Mouse (Mus musculus) retina, postnatal 1 day (tissue): ENCODE measurements around the gene Vmn1r55.
"Not testable (repeated sequence)": the region's sequence is repeated elsewhere in the genome, so short reads cannot be mapped to it uniquely, and the experiment has no call there.

ENCODE experiments used
- DNase-seq: peaks from one replicate; pipeline ENCODE4 v3.0.0-alpha.2; 2012

Vmn1r55 gene

GRCm38 (mm10) chr7:5149570-5149969 is at the start of gene Vmn1r55:
Vmn1r55 (minus strand) TSS chr7:5149670.
- DNase-seq: not testable (repeated sequence)

GRCm38 (mm10) chr7:5196647-5197046 is 47.2 kb upstream of the Vmn1r55 start, which contains the start of gene Vmn1r56:
Vmn1r56 (minus strand) TSS chr7:5196747.
- DNase-seq: not testable (repeated sequence)

- peak; percentile 76 for DNase-seq
Measured at GRCm38 (mm10) chr7:5125549-5126406, 23.7 kb downstream of the Vmn1r55 start, which contains the start of gene Rasl2-9. Rasl2-9 (minus strand) TSS chr7:5125950.

GRCm38 (mm10) chr7:5125078-5125477 is 24.4 kb downstream of the Vmn1r55 start:
- DNase-seq: no peak

- no peak for DNase-seq
Measured at GRCm38 (mm10) chr7:5116850-5117249, 32.6 kb downstream of the Vmn1r55 start, which contains the start of gene Rfpl4. Rfpl4 (minus strand) TSS chr7:5116950.

- no peak for DNase-seq
Measured at GRCm38 (mm10) chr7:5112701-5113100, 36.8 kb downstream of the Vmn1r55 start.

GRCm38 (mm10) chr7:5109301-5109700 is 40.2 kb downstream of the Vmn1r55 start:
- no peak for DNase-seq

GRCm38 (mm10) chr7:5108272-5108671 is 41.2 kb downstream of the Vmn1r55 start:
- no peak for DNase-seq

GRCm38 (mm10) chr7:5102564-5102963 is 46.9 kb downstream of the Vmn1r55 start:
- no peak for DNase-seq

- DNase-seq: no peak
Measured at GRCm38 (mm10) chr7:5101066-5101663, 48.3 kb downstream of the Vmn1r55 start.

- DNase-seq: no peak
Measured at GRCm38 (mm10) chr7:5099796-5100195, 49.7 kb downstream of the Vmn1r55 start.

GRCm38 (mm10) chr7:5098769-5099168 is 50.7 kb downstream of the Vmn1r55 start:
- DNase-seq: no peak

GRCm38 (mm10) chr7:5092831-5093510 is 56.5 kb downstream of the Vmn1r55 start:
- DNase-seq: no peak

GRCm38 (mm10) chr7:5092381-5092780 is 57.1 kb downstream of the Vmn1r55 start:
- DNase-seq: no peak

- no peak for DNase-seq
Measured at GRCm38 (mm10) chr7:5091008-5091728, 58.3 kb downstream of the Vmn1r55 start.

GRCm38 (mm10) chr7:5089853-5090252 is 59.6 kb downstream of the Vmn1r55 start:
- DNase-seq: no peak

GRCm38 (mm10) chr7:5087886-5088285 is 61.6 kb downstream of the Vmn1r55 start:
- no peak for DNase-seq

GRCm38 (mm10) chr7:5086921-5087440 is 62.5 kb downstream of the Vmn1r55 start:
- DNase-seq: no peak

GRCm38 (mm10) chr7:5085512-5085911 is 64.0 kb downstream of the Vmn1r55 start:
- no peak for DNase-seq

GRCm38 (mm10) chr7:5083325-5084105 is 66.0 kb downstream of the Vmn1r55 start:
- no peak for DNase-seq

- no peak for DNase-seq
Measured at GRCm38 (mm10) chr7:5081939-5082338, 67.5 kb downstream of the Vmn1r55 start.

- DNase-seq: no peak
Measured at GRCm38 (mm10) chr7:5081241-5081640, 68.2 kb downstream of the Vmn1r55 start.
